Mouse (Mus musculus): Measurements from ENCODE around the gene Gm3558.
"Not testable (repeated sequence)": the region's sequence is repeated elsewhere in the genome, so short reads cannot be mapped to it uniquely, and the experiment has no call there.

The Gm3558 gene

DNA sequence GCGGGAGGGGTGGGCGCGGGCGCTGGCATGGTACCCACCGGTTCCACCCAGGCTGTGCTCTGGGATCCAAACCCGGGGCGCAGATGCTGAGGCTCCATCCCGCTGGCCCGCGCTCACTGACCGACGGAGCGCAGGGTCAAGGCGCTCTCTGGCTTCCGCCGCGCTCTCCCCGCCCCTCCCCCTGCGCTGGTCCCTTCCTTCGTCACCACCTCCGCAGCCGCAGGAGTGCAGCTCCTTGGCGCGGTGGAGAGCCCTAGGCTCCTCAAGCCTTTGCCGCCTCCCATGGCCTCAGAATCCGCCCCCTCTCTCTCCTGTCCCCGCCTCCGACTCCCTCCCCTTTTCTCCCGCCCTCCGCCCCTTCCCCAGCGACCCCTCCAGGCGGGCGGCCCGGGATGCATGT is at the start of gene Gm3558:
Gene Gm3558, minus strand, starts transcription at position 185 of the 400 bp plus-strand sequence.
- not testable (repeated sequence) for DNase-seq

DNA sequence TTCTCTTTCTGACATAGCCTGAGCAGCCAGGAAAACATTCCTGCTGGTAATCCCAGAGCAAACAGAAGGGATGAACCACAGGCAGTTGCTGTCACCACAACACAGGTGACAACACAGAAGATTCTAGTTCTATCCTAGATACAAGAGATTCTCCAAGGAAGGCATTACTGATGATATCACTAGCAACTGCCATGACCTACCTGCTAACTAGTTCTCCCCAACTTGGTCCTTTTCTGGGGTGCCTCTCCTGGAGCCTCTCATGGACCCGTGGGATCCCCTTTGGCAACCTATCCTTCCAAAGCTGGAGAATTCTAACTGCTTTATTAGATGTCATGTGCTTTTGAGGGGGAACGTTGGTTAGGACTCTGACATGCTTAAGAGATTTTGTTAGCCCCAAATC is 27.1 kb upstream of the Gm3558 start, which contains the start of gene Gm10338:
Gene Gm10338, minus strand, starts transcription at position 101 of the 400 bp plus-strand sequence.
- DNase-seq, result not testable (repeated sequence)

- not testable (repeated sequence) for DNase-seq
These were observed 476 bp downstream of the Gm3558 start for GRCm38 (mm10) chr14:7567890-7568289.

GRCm38 (mm10) chr14:7567266-7567665 is 1.1 kb downstream of the Gm3558 start:
- DNase-seq, result not testable (repeated sequence)

Measured in thymus, postnatal 25 days (tissue).